Mouse (Mus musculus) frontal cortex, postnatal 36 days (tissue): ENCODE data around the gene Ube2f.

Source experiments
- DNase-seq, 2 experiments: peaks; one replicate each; pipeline ENCODE4 v3.0.0; 2022; ENCODE audit warnings: low spot score in 2 of 2

The Ube2f gene

GRCm38 (mm10) chr1:91249564-91250414 is at the start of gene Ube2f:
Gene Ube2f, plus strand, starts transcription at chr1:91250304.
- peak; percentile 94 to 99 for DNase-seq

GRCm38 (mm10) chr1:91201122-91201521 is 49.0 kb upstream of the Ube2f start:
- DNase-seq, result no peak

GRCm38 (mm10) chr1:91204221-91204765 is 45.8 kb upstream of the Ube2f start:
- DNase-seq, result peak in 1 of 2 experiments; percentile 54

DNA sequence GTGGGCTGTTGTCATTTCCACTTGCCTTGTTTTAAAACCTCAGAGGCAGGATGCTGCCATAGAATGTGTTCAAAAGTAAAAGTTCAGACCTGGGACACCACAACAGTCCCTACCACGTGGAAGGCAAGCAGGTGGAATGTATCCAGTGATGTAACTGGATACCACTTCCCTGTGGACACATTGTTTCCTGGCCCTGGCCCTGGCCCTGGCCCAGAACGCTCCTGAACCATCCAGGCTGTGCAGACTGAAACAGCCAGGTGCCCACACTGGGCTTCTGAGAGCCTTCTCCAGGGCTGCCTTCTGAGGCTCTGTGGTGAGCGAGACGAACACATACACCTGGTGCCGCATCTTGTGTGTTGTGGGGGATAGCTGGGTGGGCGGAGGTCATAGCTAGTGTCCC is 44.5 kb upstream of the Ube2f start:
- no peak for DNase-seq

DNA sequence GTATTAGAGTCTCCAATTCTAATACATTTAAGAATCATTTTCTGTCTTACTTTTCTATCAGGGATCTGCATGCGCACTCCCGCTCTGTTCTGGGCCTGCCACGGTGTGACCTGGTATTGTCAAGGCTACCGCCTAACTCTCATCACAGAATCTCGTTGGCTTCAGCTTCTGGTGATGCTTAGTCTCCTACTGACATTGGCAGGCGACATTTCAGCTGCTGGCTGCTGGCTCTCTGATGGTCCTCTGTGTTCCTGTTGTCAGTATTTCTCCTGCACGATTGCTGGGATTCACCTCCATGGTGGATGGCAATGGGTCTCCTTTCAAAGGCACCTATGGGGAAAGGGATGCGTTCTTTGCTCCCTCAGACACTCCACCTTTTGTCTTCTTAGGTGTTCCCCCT is 43.8 kb upstream of the Ube2f start:
- no peak for DNase-seq

DNA sequence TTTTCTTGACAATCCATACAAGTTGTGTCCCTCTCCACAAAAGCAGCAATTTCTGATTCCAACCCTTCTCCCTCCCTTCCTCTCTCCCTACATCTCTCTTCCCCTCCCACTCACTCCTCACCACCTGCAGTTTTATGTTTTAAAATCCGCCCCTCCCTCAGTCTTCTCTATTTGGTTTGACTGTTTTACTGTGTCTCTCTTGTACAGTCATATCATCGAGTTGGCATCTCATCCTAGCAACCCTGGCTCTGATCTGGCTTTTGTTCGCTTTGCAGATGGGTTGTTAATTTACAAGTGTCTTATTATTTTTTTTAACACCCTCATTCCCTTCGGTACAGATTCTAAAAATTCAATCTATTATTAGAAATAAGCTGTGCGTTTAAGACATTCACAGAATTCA is 43.2 kb upstream of the Ube2f start:
- peak in 1 of 2 experiments; percentile 66 for DNase-seq

DNA sequence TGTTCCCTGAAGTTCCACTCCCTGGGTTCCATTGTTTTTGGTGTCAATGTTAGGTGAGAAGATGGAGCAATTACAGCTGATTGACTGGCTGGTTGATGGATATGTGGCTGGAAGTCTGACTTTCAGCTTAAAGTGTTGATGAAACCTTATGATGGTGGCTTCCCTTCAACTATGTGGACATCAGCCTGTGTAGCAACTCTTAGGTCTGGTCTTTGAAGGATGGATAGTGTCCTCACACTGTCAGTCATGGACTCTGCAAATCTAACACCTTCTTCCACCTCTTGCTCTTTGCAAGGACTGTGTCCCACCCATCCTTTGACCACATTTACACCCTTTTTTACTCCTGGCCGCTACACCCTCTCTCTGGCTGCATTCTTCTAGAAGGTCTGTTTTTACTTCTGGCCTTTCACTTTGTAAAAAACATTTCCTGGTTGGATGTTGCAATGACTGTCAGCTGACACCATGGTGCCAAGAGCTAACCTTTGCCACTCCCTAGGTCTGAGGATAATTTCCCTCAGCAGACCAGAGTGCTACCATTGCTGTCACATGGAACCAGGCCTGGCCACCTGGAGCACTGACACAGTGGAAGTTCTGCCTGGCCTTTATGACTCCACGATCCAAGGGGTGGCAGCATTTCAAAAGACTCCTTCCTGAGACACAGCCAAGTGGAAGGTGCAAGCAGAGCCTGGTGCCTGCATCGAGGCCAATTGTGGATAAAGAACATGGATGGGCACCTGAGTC is 42.6 kb upstream of the Ube2f start:
- no peak for DNase-seq

DNA sequence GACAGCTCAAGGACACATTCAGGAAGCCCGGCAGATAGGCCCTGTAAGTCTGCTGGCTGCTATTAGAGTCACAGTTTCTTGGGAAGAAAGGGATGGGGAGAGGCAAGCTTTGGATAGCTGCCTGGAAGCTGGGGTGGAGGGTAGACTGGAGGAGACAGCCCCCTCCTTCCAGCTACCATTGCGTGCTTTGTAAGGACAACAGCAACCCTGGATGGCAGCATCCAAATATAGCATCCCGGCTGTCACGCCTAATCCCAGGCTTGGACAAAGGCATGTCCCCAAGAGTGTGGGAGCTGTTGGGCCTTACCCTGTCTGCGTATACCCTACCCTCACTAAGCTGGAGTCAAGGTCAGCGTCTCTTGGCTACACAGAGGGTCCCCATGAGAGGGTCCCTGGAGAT is 40.8 kb upstream of the Ube2f start:
- DNase-seq, result peak; percentile 70 to 79

GRCm38 (mm10) chr1:91209785-91210184 is 40.3 kb upstream of the Ube2f start:
- DNase-seq, result peak; percentile 88 to 92

GRCm38 (mm10) chr1:91211099-91211498 is 39.0 kb upstream of the Ube2f start:
- DNase-seq, result peak in 1 of 2 experiments; percentile 83

DNA sequence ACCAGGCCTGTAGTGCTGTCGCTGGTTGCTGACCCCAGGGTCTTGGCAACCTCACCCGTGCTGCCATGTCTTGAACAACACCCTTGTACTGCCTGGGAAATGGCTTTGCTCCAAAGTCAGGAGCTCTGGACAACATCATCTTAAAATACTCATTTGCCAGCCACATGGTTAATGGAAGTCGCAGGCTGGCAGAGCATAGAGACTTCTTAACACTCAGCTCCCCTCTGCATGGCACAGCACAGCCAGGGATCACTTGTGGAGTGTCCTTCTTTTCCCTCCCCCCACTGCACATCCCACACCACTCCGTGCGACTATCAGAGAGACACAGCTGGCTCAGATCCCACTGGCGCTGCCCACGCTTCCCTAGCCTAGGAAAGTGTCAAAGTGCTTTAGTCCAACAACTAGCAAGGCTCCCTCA is 38.5 kb upstream of the Ube2f start:
- DNase-seq, result no peak

GRCm38 (mm10) chr1:91215264-91215663 is 34.8 kb upstream of the Ube2f start:
- DNase-seq, result no peak

GRCm38 (mm10) chr1:91215981-91216380 is 34.1 kb upstream of the Ube2f start:
- no peak for DNase-seq

GRCm38 (mm10) chr1:91216504-91217267 is 33.4 kb upstream of the Ube2f start:
- peak in 1 of 2 experiments; percentile 45 for DNase-seq

- no peak for DNase-seq
Observed at GRCm38 (mm10) chr1:91219641-91220321, 30.3 kb upstream of the Ube2f start.

GRCm38 (mm10) chr1:91220322-91220672 is 29.8 kb upstream of the Ube2f start:
- no peak for DNase-seq

DNA sequence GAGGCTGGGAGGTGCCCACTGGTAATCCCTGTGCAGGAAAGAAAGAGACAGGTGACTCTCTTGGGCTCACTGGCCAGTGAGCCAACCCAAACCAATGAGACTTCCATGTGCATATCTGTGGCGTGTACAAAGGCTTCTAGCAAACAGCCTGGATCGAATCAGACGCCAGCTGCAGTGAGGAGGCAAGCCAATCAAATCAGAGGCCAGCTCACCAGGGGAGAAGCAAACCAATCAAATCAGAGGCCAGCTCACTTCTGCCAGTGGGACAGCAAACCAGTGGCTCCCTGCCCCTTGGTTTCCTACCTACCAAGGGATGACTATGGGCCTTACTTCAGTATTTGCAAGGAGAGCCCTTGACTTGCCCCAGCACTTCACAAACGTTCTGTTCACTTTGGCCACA is 23.5 kb upstream of the Ube2f start:
- no peak for DNase-seq

DNA sequence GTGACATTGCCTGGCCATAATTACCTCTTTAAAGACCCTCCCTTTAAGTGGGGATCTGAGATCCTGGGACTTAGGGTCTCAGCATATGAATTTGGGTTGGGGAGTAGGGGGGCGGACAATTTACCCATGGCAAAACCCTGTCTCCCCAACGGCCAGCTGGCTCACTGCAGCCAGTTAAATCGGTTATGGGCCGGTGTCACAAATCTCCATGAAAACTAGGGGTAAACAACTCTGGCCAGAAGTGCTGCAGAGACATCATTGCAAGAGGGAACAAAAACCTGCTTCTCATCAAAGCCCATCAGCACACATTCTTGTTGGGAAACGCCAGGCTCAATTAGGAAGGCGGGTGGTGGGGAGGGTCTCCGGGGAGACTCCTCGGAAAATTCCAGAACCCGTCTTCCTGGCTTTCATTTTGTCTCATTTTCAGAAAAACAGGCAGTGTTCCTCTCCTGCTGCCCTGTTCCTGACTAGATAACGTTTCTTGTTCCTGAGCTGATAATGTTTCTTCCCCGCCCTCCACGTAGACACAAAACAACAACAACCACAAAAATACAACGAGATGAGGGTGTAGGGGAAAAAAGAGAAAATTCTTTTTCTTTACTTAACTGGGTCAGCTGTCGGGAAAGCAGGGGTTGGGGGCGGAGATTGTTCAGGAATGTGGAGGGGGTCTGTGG is 22.6 kb upstream of the Ube2f start:
- DNase-seq, result no peak

- DNase-seq, result no peak
Observed at GRCm38 (mm10) chr1:91231142-91231541, 19.0 kb upstream of the Ube2f start.

GRCm38 (mm10) chr1:91231896-91232295 is 18.2 kb upstream of the Ube2f start:
- no peak for DNase-seq

GRCm38 (mm10) chr1:91235395-91235794 is 14.7 kb upstream of the Ube2f start:
- no peak for DNase-seq
